Mouse (Mus musculus) erythroblast, embryonic 14.5 days (primary cell): ENCODE data around the gene Slc25a28.

Source experiments
- GATA1 ChIP-seq: IDR thresholded peaks from 2 replicates; pipeline ENCODE4 v1.6.1; 2012; ENCODE audit warnings: low read length, inconsistent platforms, mixed read lengths
- TAL1 ChIP-seq: IDR thresholded peaks from 3 replicates; pipeline ENCODE4 v1.6.1; 2012; ENCODE audit warnings: low read length, inconsistent platforms, mixed read lengths

GRCm38 (mm10) chr19:43675525-43676400, 1.1 kb upstream of the Slc25a28 start:
- TF ChIP-seq GATA1, result no peak
- TF ChIP-seq TAL1, result no peak
